Mouse (Mus musculus): ENCODE data around the gene Znhit3. TPM values are rescaled to one million over a fixed set of nuclear protein-coding genes. Genes with fewer than 3 reads are reported as not detected.

The Znhit3 gene
- polyA plus RNA-seq, 1 experiment: 34.9 TPM

DNA sequence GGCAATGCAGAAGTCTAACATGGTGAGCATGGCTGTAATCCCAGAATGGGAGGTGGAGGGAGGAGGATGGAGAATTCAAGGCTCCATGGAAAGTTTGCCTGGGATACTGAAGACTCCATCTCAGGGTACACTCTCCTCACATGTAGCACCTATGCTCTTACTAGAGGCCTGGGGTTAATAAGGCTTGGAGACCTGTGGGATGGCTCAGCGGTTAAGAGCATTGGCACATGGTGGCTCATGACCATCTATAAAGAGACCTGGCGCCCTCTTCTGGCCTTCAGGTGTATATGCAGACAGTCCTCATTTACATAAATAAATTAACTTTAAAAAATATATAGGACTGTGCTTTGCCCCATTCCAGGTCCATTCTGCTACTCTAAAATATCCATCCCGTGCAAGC, 3.1 kb upstream of the Znhit3 start:
- TF ChIP-seq CTCF (IDR thresholded peaks at IDR 0.05; ENCODE audit: borderline replicate concordance, extremely low read depth, insufficient read depth, insufficient read length) (peak; percentile 47; the same call in 1 of the 2 replicates), POLR2A (IDR thresholded peaks at IDR 0.05; ENCODE audit: borderline replicate concordance, extremely low read depth, insufficient read depth, insufficient read length, poor library complexity, severe bottlenecking) (no peak)
- peak; percentile 24 for DNase-seq (ENCODE audit: low read depth)

DNA sequence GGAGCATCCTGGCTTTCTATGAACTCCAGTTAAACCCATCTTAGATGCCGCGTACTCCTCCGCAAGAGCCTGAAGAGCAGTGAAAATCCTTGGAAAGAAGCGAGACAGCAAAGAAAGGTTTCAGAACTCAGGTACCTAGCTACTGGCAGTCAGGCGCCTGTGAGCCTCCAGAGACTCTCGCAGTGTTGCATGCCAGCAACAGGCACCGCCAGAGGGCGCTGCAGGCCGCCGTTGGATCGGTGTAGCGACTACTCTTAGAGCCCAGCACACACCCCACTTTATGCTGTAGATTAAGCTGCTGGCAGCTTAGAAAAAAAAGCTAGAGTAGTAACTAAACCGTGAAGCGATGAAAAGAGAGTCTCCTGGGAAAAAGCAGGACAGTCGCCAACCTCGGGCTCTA, 2.3 kb upstream of the Znhit3 start:
- TF ChIP-seq CTCF (IDR thresholded peaks at IDR 0.05; ENCODE audit: borderline replicate concordance, extremely low read depth, insufficient read depth, insufficient read length) (peak; percentile 97), POLR2A (IDR thresholded peaks at IDR 0.05; ENCODE audit: borderline replicate concordance, extremely low read depth, insufficient read depth, insufficient read length, poor library complexity, severe bottlenecking) (no peak)
- DNase-seq (ENCODE audit: low read depth): peak; percentile 88

DNA sequence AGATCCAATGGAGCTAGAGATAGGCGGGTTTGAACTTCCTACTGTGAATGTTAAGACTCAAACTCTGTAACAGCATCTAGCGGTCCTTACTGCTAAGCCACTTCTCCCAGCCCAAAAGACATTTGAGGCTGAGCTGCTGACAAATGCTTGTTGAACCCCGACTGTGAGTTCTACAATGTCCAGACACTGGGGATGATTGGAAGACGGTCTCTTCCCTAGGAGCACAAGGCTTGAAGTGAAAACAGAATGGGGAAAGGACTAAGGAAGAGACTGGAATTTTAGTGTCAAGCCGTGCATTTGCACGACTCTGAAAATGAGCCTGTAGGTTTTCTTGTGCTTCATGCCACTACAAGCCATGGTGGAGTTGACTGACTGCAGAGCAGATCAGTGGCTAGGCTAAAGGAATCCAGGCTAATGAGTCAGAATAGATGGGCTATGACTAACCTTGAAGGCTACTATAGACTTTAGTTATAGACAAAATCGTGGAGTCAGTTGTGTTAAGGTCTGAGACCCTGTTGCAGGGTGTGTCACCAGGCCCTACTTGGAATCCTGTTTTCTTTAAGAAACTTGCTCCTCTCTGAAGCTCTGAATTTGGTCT, 636 bp upstream of the Znhit3 start:
- DNase-seq (ENCODE audit: low read depth): no peak
- no peak for TF ChIP-seq CTCF (IDR thresholded peaks at IDR 0.05; ENCODE audit: borderline replicate concordance, extremely low read depth, insufficient read depth, insufficient read length)
- TF ChIP-seq POLR2A (IDR thresholded peaks at IDR 0.05; ENCODE audit: borderline replicate concordance, extremely low read depth, insufficient read depth, insufficient read length, poor library complexity, severe bottlenecking): no peak

DNA sequence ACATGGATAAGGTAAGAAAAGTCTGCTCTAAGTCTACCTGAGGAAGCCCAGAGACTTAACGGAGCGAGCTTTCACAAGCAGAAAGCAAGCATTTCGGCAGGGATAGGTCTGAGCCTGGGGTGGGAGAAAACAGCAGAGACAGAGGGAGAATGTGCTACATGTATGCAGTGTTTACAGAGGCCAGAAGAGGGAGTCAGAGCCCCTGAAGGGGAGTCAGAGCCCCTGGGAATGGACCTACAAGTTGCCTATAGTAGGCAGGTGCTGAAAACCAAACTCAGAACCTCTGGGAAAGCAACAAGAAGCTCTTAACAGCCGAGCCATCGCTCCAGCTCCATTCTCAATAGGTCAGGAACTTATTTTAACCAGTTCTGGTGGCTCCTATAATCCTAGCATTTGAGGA, 1.5 kb downstream of the Znhit3 start:
- no peak for DNase-seq (ENCODE audit: low read depth)
- TF ChIP-seq CTCF (IDR thresholded peaks at IDR 0.05; ENCODE audit: borderline replicate concordance, extremely low read depth, insufficient read depth, insufficient read length) (peak; percentile 5; the same call in 1 of the 2 replicates), POLR2A (IDR thresholded peaks at IDR 0.05; ENCODE audit: borderline replicate concordance, extremely low read depth, insufficient read depth, insufficient read length, poor library complexity, severe bottlenecking) (no peak)

DNA sequence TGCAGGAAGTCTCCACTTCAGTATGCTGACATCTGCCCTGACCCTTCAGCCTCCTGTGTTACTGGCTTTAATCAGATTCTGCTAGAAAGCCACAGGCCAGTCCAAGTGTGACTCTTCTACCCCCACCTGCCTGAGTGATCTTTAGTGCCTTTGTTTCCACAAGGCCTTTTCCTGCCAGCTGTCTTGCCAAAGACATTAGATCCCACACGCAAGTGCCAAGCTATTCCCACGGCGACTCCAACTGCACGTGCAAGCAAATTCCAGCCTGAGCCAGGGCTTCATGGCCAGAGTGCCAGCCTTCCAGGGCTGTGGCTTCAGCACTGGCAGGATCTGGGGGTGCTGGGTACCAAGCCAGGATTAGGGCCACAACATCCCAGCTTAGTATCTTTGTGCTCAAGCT, 5.8 kb downstream of the Znhit3 start:
- DNase-seq (ENCODE audit: low read depth): peak; percentile 4
- no peak for TF ChIP-seq POLR2A (IDR thresholded peaks at IDR 0.05; ENCODE audit: borderline replicate concordance, extremely low read depth, insufficient read depth, insufficient read length, poor library complexity, severe bottlenecking)
- no peak for TF ChIP-seq CTCF (IDR thresholded peaks at IDR 0.05; ENCODE audit: borderline replicate concordance, extremely low read depth, insufficient read depth, insufficient read length)

DNA sequence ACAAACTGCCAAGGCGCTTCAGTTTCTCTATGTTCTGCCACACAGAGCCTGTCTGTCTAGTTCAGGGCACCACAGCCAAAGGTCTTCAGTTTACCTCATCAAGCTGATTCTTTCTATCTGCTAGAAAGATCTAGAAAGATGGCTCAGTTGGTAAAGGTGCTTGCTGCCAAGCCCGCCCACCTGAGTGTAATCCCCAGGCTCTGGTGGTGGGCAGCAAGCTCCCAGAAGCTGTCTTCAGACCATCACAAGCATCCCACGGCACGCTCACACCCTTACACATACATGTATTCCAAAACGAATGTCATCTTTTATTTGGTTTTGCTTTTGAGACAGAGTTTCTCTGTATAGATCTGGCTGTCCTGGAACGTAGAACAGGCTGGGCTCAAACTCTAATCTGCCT, 7.7 kb downstream of the Znhit3 start:
- no peak for TF ChIP-seq POLR2A (IDR thresholded peaks at IDR 0.05; ENCODE audit: borderline replicate concordance, extremely low read depth, insufficient read depth, insufficient read length, poor library complexity, severe bottlenecking)
- DNase-seq (ENCODE audit: low read depth): no peak

DNA sequence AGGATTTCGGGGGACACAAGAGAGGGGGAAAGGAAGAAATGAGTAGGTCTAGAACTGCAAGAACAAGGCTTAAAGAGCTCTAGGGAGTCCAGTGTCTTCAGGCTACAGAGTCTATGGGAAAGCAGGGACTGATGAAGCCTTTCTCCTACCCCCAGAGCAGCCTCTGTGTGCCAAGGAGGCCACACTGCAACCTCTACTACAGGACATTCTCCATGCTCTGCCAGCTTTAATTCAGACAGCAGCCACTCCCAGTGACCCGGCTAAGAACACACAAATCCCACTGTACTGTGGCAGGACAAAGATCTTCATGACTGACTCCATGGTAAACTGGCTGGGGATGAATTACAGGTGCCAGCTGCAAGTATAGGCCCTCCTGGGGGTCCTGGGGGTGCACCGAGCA, 9.1 kb downstream of the Znhit3 start:
- TF ChIP-seq CTCF (IDR thresholded peaks at IDR 0.05; ENCODE audit: borderline replicate concordance, extremely low read depth, insufficient read depth, insufficient read length) (no peak), POLR2A (IDR thresholded peaks at IDR 0.05; ENCODE audit: borderline replicate concordance, extremely low read depth, insufficient read depth, insufficient read length, poor library complexity, severe bottlenecking) (no peak)

DNA sequence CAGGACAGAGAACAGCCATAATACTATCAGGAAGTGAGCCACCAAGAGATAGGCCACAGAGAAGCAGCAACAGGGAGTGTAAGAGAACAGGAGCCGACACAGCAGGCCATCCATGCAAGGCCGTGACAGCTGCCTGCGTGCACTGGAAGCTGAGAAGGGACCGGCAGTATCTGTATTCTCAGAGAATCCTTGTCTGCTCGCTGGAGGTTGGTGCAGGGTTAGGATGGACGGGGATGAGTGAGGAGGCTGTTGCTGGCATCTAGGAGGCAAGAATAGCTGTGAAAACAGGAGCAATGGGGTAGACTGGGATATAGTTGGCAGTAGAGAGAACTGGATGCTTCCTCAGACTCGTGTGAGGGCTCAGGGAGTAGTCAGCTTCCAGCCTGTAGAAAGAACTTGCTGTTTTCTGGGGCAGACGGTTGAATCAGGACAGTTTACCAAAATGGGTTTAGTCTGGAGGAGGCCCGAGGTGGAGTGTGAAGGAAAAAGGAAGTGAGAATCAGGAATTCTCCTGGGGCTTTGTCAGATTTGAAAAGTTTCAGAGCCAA, 11.5 kb downstream of the Znhit3 start:
- DNase-seq (ENCODE audit: low read depth): no peak
- TF ChIP-seq CTCF (IDR thresholded peaks at IDR 0.05; ENCODE audit: borderline replicate concordance, extremely low read depth, insufficient read depth, insufficient read length) (no peak), POLR2A (IDR thresholded peaks at IDR 0.05; ENCODE audit: borderline replicate concordance, extremely low read depth, insufficient read depth, insufficient read length, poor library complexity, severe bottlenecking) (no peak)

More for the DNA sequence above, 9.1 kb downstream of the Znhit3 start:
- DNase-seq (ENCODE audit: low read depth): no peak

DNA sequence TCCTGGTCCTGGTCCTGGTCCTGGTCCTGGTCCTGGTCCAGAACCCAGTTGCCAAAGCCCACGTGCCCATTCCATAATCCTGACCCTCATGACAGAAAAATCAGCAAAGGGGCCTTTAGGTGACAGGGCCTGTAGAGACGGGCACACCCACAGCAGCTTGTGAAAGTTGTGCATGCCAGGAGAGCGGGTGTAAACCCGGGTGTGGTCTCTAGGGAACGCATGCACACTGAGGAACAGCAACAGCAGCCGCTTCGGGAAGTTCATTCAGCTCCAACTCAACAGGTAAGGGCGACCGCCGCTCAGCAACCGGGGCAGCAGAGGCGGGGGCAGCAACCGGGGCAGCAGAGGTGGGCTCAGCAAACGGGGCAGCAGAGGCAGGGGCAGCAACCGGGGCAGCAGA, 23.1 kb downstream of the Znhit3 start:
- TF ChIP-seq CTCF (IDR thresholded peaks at IDR 0.05; ENCODE audit: borderline replicate concordance, extremely low read depth, insufficient read depth, insufficient read length): no peak
- TF ChIP-seq POLR2A (IDR thresholded peaks at IDR 0.05; ENCODE audit: borderline replicate concordance, extremely low read depth, insufficient read depth, insufficient read length, poor library complexity, severe bottlenecking): no peak
- no peak for DNase-seq (ENCODE audit: low read depth)

DNA sequence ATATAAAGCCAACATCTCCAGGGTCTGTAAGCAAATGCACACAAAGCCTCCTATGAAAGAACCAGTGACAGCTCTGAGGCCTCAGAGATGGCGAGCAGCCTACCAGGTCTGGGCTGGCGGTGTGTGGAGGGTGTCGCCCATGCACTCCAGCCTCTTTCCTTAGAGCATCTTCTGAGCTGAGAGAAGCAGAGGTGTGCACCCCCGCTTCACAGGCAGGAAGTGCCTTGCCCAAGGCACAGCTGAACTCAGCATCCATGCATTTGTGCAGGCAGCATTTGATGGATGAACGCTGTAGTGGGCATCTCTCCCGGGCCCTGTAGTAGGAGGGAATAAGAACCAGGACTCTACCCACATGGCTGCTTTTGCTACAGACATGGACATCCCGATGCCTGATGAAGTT, 24.5 kb downstream of the Znhit3 start:
- DNase-seq (ENCODE audit: low read depth): no peak
- TF ChIP-seq POLR2A (IDR thresholded peaks at IDR 0.05; ENCODE audit: borderline replicate concordance, extremely low read depth, insufficient read depth, insufficient read length, poor library complexity, severe bottlenecking) (no peak), CTCF (IDR thresholded peaks at IDR 0.05; ENCODE audit: borderline replicate concordance, extremely low read depth, insufficient read depth, insufficient read length) (no peak)

DNA sequence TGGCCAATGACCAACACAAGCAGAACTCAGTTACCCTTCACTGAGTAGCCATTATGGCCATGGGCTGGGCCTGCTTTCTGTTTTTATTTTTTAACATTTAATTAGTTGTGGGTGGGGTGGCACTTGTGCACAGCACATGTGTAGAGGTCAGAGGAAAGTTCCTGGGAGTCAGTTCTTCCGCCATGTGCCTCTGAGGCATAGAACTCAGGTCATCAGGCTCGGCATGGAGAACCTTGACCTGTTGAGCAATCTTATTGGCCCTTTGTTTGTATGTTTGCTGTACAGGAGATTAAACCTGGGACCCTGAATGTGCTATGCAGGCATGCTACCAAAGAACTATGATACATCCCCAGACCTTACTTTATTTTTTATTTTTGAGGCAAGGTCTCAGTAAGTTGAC, 26.7 kb downstream of the Znhit3 start:
- DNase-seq (ENCODE audit: low read depth): no peak

DNA sequence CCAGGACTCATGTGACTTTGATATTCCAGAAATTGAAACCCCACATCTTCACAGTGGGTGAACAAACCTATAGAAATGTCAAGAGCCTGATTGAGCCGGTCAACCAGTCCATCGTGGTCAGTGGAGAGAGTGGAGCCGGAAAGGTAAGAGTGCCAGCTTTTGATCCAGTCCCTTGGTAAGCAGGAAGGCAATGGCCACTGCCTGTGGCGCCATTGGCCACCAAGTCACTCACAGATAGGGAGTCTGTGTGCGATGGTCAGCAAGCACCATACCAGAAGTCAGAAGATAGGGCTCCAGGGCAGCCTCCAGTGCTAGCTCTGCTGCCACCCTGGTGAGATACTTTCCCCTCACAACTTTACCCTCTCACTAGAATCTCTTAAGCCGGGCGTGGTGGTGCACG, 28.1 kb downstream of the Znhit3 start:
- DNase-seq (ENCODE audit: low read depth): no peak
- TF ChIP-seq POLR2A (IDR thresholded peaks at IDR 0.05; ENCODE audit: borderline replicate concordance, extremely low read depth, insufficient read depth, insufficient read length, poor library complexity, severe bottlenecking) (no peak), CTCF (IDR thresholded peaks at IDR 0.05; ENCODE audit: borderline replicate concordance, extremely low read depth, insufficient read depth, insufficient read length) (no peak)

More for the DNA sequence above, 26.7 kb downstream of the Znhit3 start:
- TF ChIP-seq POLR2A (IDR thresholded peaks at IDR 0.05; ENCODE audit: borderline replicate concordance, extremely low read depth, insufficient read depth, insufficient read length, poor library complexity, severe bottlenecking) (no peak), CTCF (IDR thresholded peaks at IDR 0.05; ENCODE audit: borderline replicate concordance, extremely low read depth, insufficient read depth, insufficient read length) (no peak)

All from brain, embryonic 14.5 days (tissue).